In the genomic region with DNA sequence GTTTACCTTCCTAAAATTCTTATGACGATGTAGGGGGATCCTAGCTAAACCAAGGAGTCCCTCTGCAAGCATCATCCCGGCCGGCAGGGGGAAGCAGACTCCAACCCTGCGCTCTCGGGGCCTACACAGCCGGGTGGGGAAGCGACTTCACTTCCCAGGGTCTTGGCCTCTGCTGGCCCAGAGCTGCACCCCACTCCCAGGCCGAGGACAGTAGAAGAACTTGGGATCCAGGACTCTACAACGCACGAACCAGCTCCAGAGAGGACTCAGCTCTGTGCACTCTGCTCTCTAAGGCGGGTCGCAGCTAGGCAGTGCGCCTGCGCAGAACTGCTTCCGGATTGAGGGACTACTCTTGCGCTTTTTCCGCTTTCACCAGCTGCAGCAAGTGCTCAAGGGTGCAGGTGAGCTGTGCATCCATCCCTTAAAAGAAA, we compare ENCODE assay signal across 8 mouse cellular contexts. TPM values are rescaled to one million over a fixed set of nuclear protein-coding genes. Genes with fewer than 3 reads are reported as not detected.
DNase-seq lines count a peak whose midpoint lies in the region; ATAC-seq lines count a peak whose summit lies in the region.

A gene (plus strand): TSS at position 87 of the 431 bp plus-strand sequence.

- H3K4me3 ChIP-seq in hindbrain, embryonic 11.5 days (ENCODE audit: low read depth, low read length), result peak within 1 kb of the TSS; percentile 52

- peak within 1 kb of the TSS; percentile 47 for H3K4me2 ChIP-seq in hindbrain, embryonic 11.5 days (replicated peaks; ENCODE audit: low read depth, low read length)

- no peaks in the 10 kb centered on the region for H3K4me1 ChIP-seq in hindbrain, embryonic 11.5 days (replicated peaks; ENCODE audit: control insufficient read depth, insufficient read depth, low read length)

- H3K9ac ChIP-seq in hindbrain, embryonic 11.5 days (ENCODE audit: low read depth, low read length), result peak within 1 kb of the TSS; percentile 80

- no peaks in the 10 kb centered on the region for H3K27me3 ChIP-seq in hindbrain, embryonic 11.5 days (ENCODE audit: control insufficient read depth, insufficient read depth, low read length)

- peak; percentile 88 for DNase-seq in MN1 (ENCODE audit: low spot score)
- DNase-seq in cerebellum, adult 9-10 months, result peak; percentile 89
- DNase-seq in frontal cortex, adult 2 months (ENCODE audit: extremely low spot score in 1 of 2, low spot score in 1 of 2), result peak; percentile 64 to 93
- peak; percentile 89 for DNase-seq in hindbrain, embryonic 11.5 days (ENCODE audit: low spot score)
- DNase-seq in layer of hippocampus, postnatal 10 days (ENCODE audit: low spot score in 2 of 2), result peak; percentile 89 to 92
- DNase-seq in lung, postnatal 10 days, result peak; percentile 91
- DNase-seq in ovary, postnatal 36 days (ENCODE audit: low spot score), result peak; percentile 88
- peak; percentile 94 for DNase-seq in thymus, postnatal 25 days

- H3K36me3 ChIP-seq in hindbrain, embryonic 11.5 days (ENCODE audit: control insufficient read depth, insufficient read depth, low read length), result no peaks in the 10 kb centered on the region

- H3K9me3 ChIP-seq in hindbrain, embryonic 11.5 days (ENCODE audit: control insufficient read depth, low read length), result no peaks in the 10 kb centered on the region

- no peak within 1 kb of the TSS for H3K27ac ChIP-seq in hindbrain, embryonic 11.5 days (ENCODE audit: low read depth, low read length)

- 0% methylated on average over 17 of the region's 17 CpGs for WGBS in hindbrain, embryonic 11.5 days

- ATAC-seq in hindbrain, embryonic 11.5 days (ENCODE audit: low FRiP score), result peak; percentile 94

RNA-seq across cellular contexts. Expression of the gene that starts here (rescaled TPM):
- 51.4 and 55.9 TPM in 2 replicates for polyA plus RNA-seq in frontal cortex, adult 2 months (2012; rRNA removed)
- polyA plus RNA-seq in hindbrain, embryonic 11.5 days (2014; fragmentation: Nextera tagmentation; extraction: Ambion mirVana), result 10.9 and 13.5 TPM in 2 replicates
- total RNA-seq in layer of hippocampus, postnatal 10 days (2021), result 10 to 100 TPM; 19.0 to 20.2 TPM
